Mouse (Mus musculus) cortical plate, adult 2 months (tissue): ENCODE measurements at regions not wholly inside any gene's neighbourhood (a gene's known extent, or its start where the extent isn't known, plus 50 kb on each side); places are given as distances from the start of the nearest gene placed in this dataset.
A peak's percentile ranks its signal among the peaks of the same experiment; 100 is the strongest.

Source experiments
- H3K27ac ChIP-seq: fragments of 200-500 bp; 2 replicates; pipeline ENCODE4 v1.5.1; 2012; ENCODE audit warnings: low read length, control low read depth, inconsistent platforms; ENCODE audit not compliant: insufficient read depth
- H3K4me1 ChIP-seq: fragments of 200-500 bp; 2 replicates; pipeline ENCODE4 v1.6.1; 2011; ENCODE audit warnings: low read length; ENCODE audit not compliant: control insufficient read depth, insufficient read depth
- H3K4me3 ChIP-seq: fragments of 200-500 bp; 2 replicates; pipeline ENCODE4 v1.5.1; 2011; ENCODE audit warnings: mild to moderate bottlenecking, low read length, control low read depth; ENCODE audit not compliant: insufficient read depth
- CTCF ChIP-seq: fragments of 200-500 bp; IDR thresholded peaks from 2 replicates; pipeline ENCODE4 v1.5.1; 2011; ENCODE audit warnings: mild to moderate bottlenecking, control low read depth, low read length; ENCODE audit not compliant: insufficient read depth; ENCODE audit errors: extremely low read depth
- POLR2A ChIP-seq: fragments of 200-500 bp; IDR thresholded peaks from 2 replicates; pipeline ENCODE4 v1.6.1; 2011; ENCODE audit warnings: mild to moderate bottlenecking, low read length, control low read depth; ENCODE audit not compliant: insufficient read depth; ENCODE audit errors: extremely low read depth

GRCm38 (mm10) chr3:20590143-20590542 lies 223.2 kb upstream of the Agtr1b start:
- TF ChIP-seq CTCF: peak; percentile 7; the same call in 1 of the 2 replicates
- no peak for TF ChIP-seq POLR2A
- Histone ChIP-seq H3K27ac (no peak overlapping the region), H3K4me1 (no peaks in the 10 kb centered on the region), H3K4me3 (no peak overlapping the region)

DNA sequence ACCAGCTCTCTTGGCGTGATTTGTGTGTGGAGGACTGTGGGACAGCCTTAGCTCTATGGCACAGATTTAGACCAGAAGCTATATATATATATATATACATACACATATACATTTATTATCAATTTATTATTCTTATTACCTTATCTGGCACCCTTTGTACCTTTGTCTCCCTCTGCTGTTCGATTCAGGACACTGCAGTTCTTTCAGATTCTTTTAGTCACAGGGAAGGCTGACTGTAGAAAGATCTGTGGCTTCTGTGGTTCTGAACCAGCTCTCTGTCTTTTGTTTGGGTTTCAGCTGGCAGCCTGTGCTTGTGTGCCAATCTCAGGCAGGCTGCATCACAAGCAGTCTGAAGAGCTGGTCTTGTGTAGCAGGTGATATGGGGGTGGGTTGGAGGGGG lies 184.6 kb upstream of the Agtr1b start:
- TF ChIP-seq POLR2A: no peak
- TF ChIP-seq CTCF: 0 out of 2 replicates have a peak, but pooled peaks have one; percentile 8
- H3K4me1 ChIP-seq: no peaks in the 10 kb centered on the region
- H3K4me3 ChIP-seq: no peak overlapping the region
- H3K27ac ChIP-seq: no peak overlapping the region

- no peak overlapping the region for H3K27ac ChIP-seq
- H3K4me1 ChIP-seq: no peaks in the 10 kb centered on the region
- TF ChIP-seq CTCF: no peak
- TF ChIP-seq POLR2A: no peak
- no peak overlapping the region for H3K4me3 ChIP-seq
Observed at GRCm38 (mm10) chr3:20543991-20544390, 177.0 kb upstream of the Agtr1b start.

DNA sequence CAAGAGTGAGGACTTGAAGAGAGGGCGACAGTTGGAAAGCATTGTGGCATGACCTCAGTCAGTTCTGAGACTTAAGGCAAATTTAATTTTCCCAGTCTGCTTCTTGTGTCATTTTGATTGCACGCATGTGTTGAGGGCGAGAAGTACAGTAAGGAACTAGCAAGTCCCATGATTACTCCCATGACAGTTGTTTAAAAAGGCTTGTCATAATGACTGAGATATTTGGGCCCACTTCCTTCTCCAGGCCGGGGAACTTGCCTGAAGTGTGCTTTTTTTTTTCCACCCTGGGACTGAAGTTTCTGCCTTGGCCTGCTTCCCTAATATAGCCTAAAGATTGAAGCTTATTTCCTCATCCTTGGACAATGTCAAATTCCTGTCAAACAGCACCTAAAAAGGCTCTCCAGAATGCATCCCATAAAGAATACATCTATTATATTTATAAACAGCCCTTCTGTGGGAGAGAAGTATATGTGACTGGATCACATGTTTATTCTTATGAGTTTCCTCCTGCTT lies 171.6 kb upstream of the Agtr1b start:
- TF ChIP-seq POLR2A (no peak), CTCF (no peak)
- Histone ChIP-seq H3K4me3 (no peak overlapping the region), H3K4me1 (no peaks in the 10 kb centered on the region), H3K27ac (no peak overlapping the region)

GRCm38 (mm10) chr3:20520738-20521137 lies 153.8 kb upstream of the Agtr1b start:
- Histone ChIP-seq H3K27ac (no peak overlapping the region), H3K4me3 (no peak overlapping the region), H3K4me1 (no peaks in the 10 kb centered on the region)
- TF ChIP-seq POLR2A: no peak
- peak; percentile 57 for TF ChIP-seq CTCF

- Histone ChIP-seq H3K4me3 (no peak overlapping the region), H3K4me1 (no peaks in the 10 kb centered on the region), H3K27ac (no peak overlapping the region)
- TF ChIP-seq CTCF: peak; percentile 65
- TF ChIP-seq POLR2A: no peak
Observed at GRCm38 (mm10) chr3:20509192-20509591, 142.2 kb upstream of the Agtr1b start.

- TF ChIP-seq POLR2A (no peak), CTCF (no peak)
Observed at GRCm38 (mm10) chr3:20505546-20505945, 138.6 kb upstream of the Agtr1b start.

More at GRCm38 (mm10) chr3:20505546-20505945, 138.6 kb upstream of the Agtr1b start:
- no peak overlapping the region for H3K4me3 ChIP-seq
- no peak overlapping the region for H3K27ac ChIP-seq
- no peaks in the 10 kb centered on the region for H3K4me1 ChIP-seq
